Mouse (Mus musculus): ENCODE results near the gene Zdhhc15. TPM values are rescaled to one million over a fixed set of nuclear protein-coding genes. Genes with fewer than 3 reads are reported as not detected.
"Not testable (repeated sequence)": the region's sequence is repeated elsewhere in the genome, so short reads cannot be mapped to it uniquely, and the experiment has no call there.

Gene Zdhhc15
- 12.3 and 15.7 TPM in 2 replicates for polyA plus RNA-seq (2014; fragmentation: Nextera tagmentation; extraction: Ambion mirVana)

- H3K4me3 ChIP-seq (ENCODE audit: low read depth, low read length), result peak within 1 kb of the TSS; percentile 54
- no peaks in the 10 kb centered on the region for H3K9me3 ChIP-seq (ENCODE audit: control insufficient read depth, low read length)
- peak; percentile 81 for DNase-seq (ENCODE audit: low spot score)
- no peaks in the 10 kb centered on the region for H3K36me3 ChIP-seq (ENCODE audit: control insufficient read depth, insufficient read depth, low read length)
- H3K4me2 ChIP-seq (ENCODE audit: low read depth, low read length), result peak within 1 kb of the TSS; percentile 61
- H3K4me1 ChIP-seq (ENCODE audit: control insufficient read depth, insufficient read depth, low read length), result no peaks in the 10 kb centered on the region; the same call in 1 of the 2 replicates
- ATAC-seq (ENCODE audit: low read depth), result peak; percentile 97
- WGBS, result 21% methylated on average over 12 of the region's 31 CpGs
- peak within 1 kb of the TSS; percentile 83 for H3K27ac ChIP-seq (replicated peaks; ENCODE audit: low read depth, low read length)
- peak within 1 kb of the TSS; percentile 67 for H3K9ac ChIP-seq (ENCODE audit: low read depth, low read length)
- H3K27me3 ChIP-seq (replicated peaks; ENCODE audit: control insufficient read depth, insufficient read depth, low read length), result peaks cover 12% of the 10 kb centered on the region
Observed at GRCm38 (mm10) chrX:104670757-104671549, at the start of gene Zdhhc15. Gene Zdhhc15, minus strand, starts transcription at chrX:104671064.

GRCm38 (mm10) chrX:104707935-104708334, 37.1 kb upstream of the Zdhhc15 start:
- Histone ChIP-seq H3K36me3 (ENCODE audit: control insufficient read depth, insufficient read depth, low read length) (no peaks in the 10 kb centered on the region), H3K4me2 (ENCODE audit: low read depth, low read length) (no peak overlapping the region), H3K9me3 (ENCODE audit: control insufficient read depth, low read length) (no peaks in the 10 kb centered on the region), H3K4me1 (ENCODE audit: control insufficient read depth, insufficient read depth, low read length) (no peaks in the 10 kb centered on the region), H3K9ac (ENCODE audit: low read depth, low read length) (no peak overlapping the region), H3K4me3 (ENCODE audit: low read depth, low read length) (no peak overlapping the region), H3K27ac (replicated peaks; ENCODE audit: low read depth, low read length) (no peak overlapping the region), H3K27me3 (replicated peaks; ENCODE audit: control insufficient read depth, insufficient read depth, low read length) (0 out of 2 replicates have a peak, but pooled peaks cover 3% of the 10 kb centered on the region)
- WGBS, result 62% methylated on average over 2 of the region's 2 CpGs
- ATAC-seq (ENCODE audit: low read depth), result no peak
- peak; percentile 4 for DNase-seq (ENCODE audit: low spot score)

- H3K4me1 ChIP-seq (ENCODE audit: control insufficient read depth, insufficient read depth, low read length), result no peaks in the 10 kb centered on the region; the same call in 1 of the 2 replicates
- H3K4me3 ChIP-seq (ENCODE audit: low read depth, low read length), result peak overlapping the region; percentile 54
- peak overlapping the region; percentile 83 for H3K27ac ChIP-seq (replicated peaks; ENCODE audit: low read depth, low read length)
- no peaks in the 10 kb centered on the region for H3K36me3 ChIP-seq (ENCODE audit: control insufficient read depth, insufficient read depth, low read length)
- peak overlapping the region; percentile 67 for H3K9ac ChIP-seq (ENCODE audit: low read depth, low read length)
- H3K27me3 ChIP-seq (replicated peaks; ENCODE audit: control insufficient read depth, insufficient read depth, low read length), result peaks cover 12% of the 10 kb centered on the region
- 24% methylated on average over 18 of the region's 19 CpGs for WGBS
- no peak for DNase-seq (ENCODE audit: low spot score)
- peak overlapping the region; percentile 61 for H3K4me2 ChIP-seq (ENCODE audit: low read depth, low read length)
- H3K9me3 ChIP-seq (ENCODE audit: control insufficient read depth, low read length), result no peaks in the 10 kb centered on the region
- peak; percentile 26 for ATAC-seq (ENCODE audit: low read depth)
Observed at GRCm38 (mm10) chrX:104669850-104670756, 761 bp downstream of the Zdhhc15 start.

GRCm38 (mm10) chrX:104656976-104657375, 13.9 kb downstream of the Zdhhc15 start:
- H3K27me3 ChIP-seq (replicated peaks; ENCODE audit: control insufficient read depth, insufficient read depth, low read length), result peaks cover 4% of the 10 kb centered on the region; the same call in 1 of the 2 replicates
- H3K4me2 ChIP-seq (ENCODE audit: low read depth, low read length), result no peak overlapping the region
- H3K4me1 ChIP-seq (ENCODE audit: control insufficient read depth, insufficient read depth, low read length), result no peaks in the 10 kb centered on the region
- DNase-seq (ENCODE audit: low spot score) (no peak), ATAC-seq (ENCODE audit: low read depth) (no peak)
- H3K36me3 ChIP-seq (ENCODE audit: control insufficient read depth, insufficient read depth, low read length), result no peaks in the 10 kb centered on the region
- no peaks in the 10 kb centered on the region for H3K9me3 ChIP-seq (ENCODE audit: control insufficient read depth, low read length)
- H3K9ac ChIP-seq (ENCODE audit: low read depth, low read length), result no peak overlapping the region
- WGBS, result 89% methylated on average over 1 of the region's 1 CpGs
- H3K4me3 ChIP-seq (ENCODE audit: low read depth, low read length), result no peak overlapping the region
- no peak overlapping the region for H3K27ac ChIP-seq (replicated peaks; ENCODE audit: low read depth, low read length)

GRCm38 (mm10) chrX:104612531-104612930, 58.3 kb downstream of the Zdhhc15 start:
- no peak for DNase-seq (ENCODE audit: low spot score)
- ATAC-seq (ENCODE audit: low read depth), result no peak
- H3K27me3 ChIP-seq (replicated peaks; ENCODE audit: control insufficient read depth, insufficient read depth, low read length), result no peaks in the 10 kb centered on the region
- no peak overlapping the region for H3K27ac ChIP-seq (replicated peaks; ENCODE audit: low read depth, low read length)
- no peak overlapping the region for H3K4me3 ChIP-seq (ENCODE audit: low read depth, low read length)
- H3K36me3 ChIP-seq (ENCODE audit: control insufficient read depth, insufficient read depth, low read length), result no peaks in the 10 kb centered on the region
- 89% methylated on average over 10 of the region's 10 CpGs for WGBS
- H3K9ac ChIP-seq (ENCODE audit: low read depth, low read length), result no peak overlapping the region
- no peaks in the 10 kb centered on the region for H3K4me1 ChIP-seq (ENCODE audit: control insufficient read depth, insufficient read depth, low read length)
- H3K9me3 ChIP-seq (ENCODE audit: control insufficient read depth, low read length), result no peaks in the 10 kb centered on the region
- no peak overlapping the region for H3K4me2 ChIP-seq (ENCODE audit: low read depth, low read length)

GRCm38 (mm10) chrX:104603738-104604430, 67.0 kb downstream of the Zdhhc15 start:
- H3K4me1 ChIP-seq (ENCODE audit: control insufficient read depth, insufficient read depth, low read length); H3K9ac ChIP-seq (ENCODE audit: low read depth, low read length); H3K27me3 ChIP-seq (replicated peaks; ENCODE audit: control insufficient read depth, insufficient read depth, low read length); H3K9me3 ChIP-seq (ENCODE audit: control insufficient read depth, low read length); H3K27ac ChIP-seq (replicated peaks; ENCODE audit: low read depth, low read length); H3K4me3 ChIP-seq (ENCODE audit: low read depth, low read length); DNase-seq (ENCODE audit: low spot score); H3K4me2 ChIP-seq (ENCODE audit: low read depth, low read length); H3K36me3 ChIP-seq (ENCODE audit: control insufficient read depth, insufficient read depth, low read length); ATAC-seq (ENCODE audit: low read depth): not testable (repeated sequence)
- no CpG with 5 or more reads among the region's 7 CpGs for WGBS

- not testable (repeated sequence) for H3K4me3 ChIP-seq (ENCODE audit: low read depth, low read length); H3K27ac ChIP-seq (replicated peaks; ENCODE audit: low read depth, low read length); H3K4me1 ChIP-seq (ENCODE audit: control insufficient read depth, insufficient read depth, low read length); DNase-seq (ENCODE audit: low spot score); H3K27me3 ChIP-seq (replicated peaks; ENCODE audit: control insufficient read depth, insufficient read depth, low read length); H3K9me3 ChIP-seq (ENCODE audit: control insufficient read depth, low read length); H3K9ac ChIP-seq (ENCODE audit: low read depth, low read length); ATAC-seq (ENCODE audit: low read depth); H3K4me2 ChIP-seq (ENCODE audit: low read depth, low read length); H3K36me3 ChIP-seq (ENCODE audit: control insufficient read depth, insufficient read depth, low read length)
- 88% methylated on average over 8 of the region's 13 CpGs for WGBS
Observed at GRCm38 (mm10) chrX:104602168-104602859, 68.5 kb downstream of the Zdhhc15 start.

- H3K4me1 ChIP-seq (ENCODE audit: control insufficient read depth, insufficient read depth, low read length), result no peaks in the 10 kb centered on the region
- H3K9me3 ChIP-seq (ENCODE audit: control insufficient read depth, low read length), result no peaks in the 10 kb centered on the region
- peaks cover 11% of the 10 kb centered on the region for H3K27me3 ChIP-seq (replicated peaks; ENCODE audit: control insufficient read depth, insufficient read depth, low read length)
- H3K4me2 ChIP-seq (ENCODE audit: low read depth, low read length), result no peak overlapping the region
- WGBS, result 91% methylated on average over 5 of the region's 5 CpGs
- no peak overlapping the region for H3K9ac ChIP-seq (ENCODE audit: low read depth, low read length)
- no peaks in the 10 kb centered on the region for H3K36me3 ChIP-seq (ENCODE audit: control insufficient read depth, insufficient read depth, low read length)
- no peak overlapping the region for H3K27ac ChIP-seq (replicated peaks; ENCODE audit: low read depth, low read length)
- H3K4me3 ChIP-seq (ENCODE audit: low read depth, low read length), result no peak overlapping the region
- ATAC-seq (ENCODE audit: low read depth), result no peak
- DNase-seq (ENCODE audit: low spot score), result no peak
Observed at GRCm38 (mm10) chrX:104573946-104574345, 96.9 kb downstream of the Zdhhc15 start.

All from embryonic facial prominence, embryonic 14.5 days (tissue).